Mouse (Mus musculus) MEL (cell line): ENCODE data around the gene Scarb2.

Experiments
- CTCF ChIP-seq, 3 experiments: IDR thresholded peaks in 2 of 3; conservative IDR thresholded peaks in 1 of 3; 2 replicates each; pipeline ENCODE4 v1.5.1; 2011 to 2012; ENCODE audit warnings: low read length in 3 of 3, low read depth in 2 of 3, mild to moderate bottlenecking in 2 of 3, improper control_type of control experiment in 1 of 3, inconsistent platforms in 1 of 3, mixed read lengths in 1 of 3, moderate library complexity in 1 of 3; ENCODE audit not compliant: control insufficient read depth in 1 of 3, insufficient read depth in 1 of 3, poor library complexity in 1 of 3, severe bottlenecking in 1 of 3
- E2F4 ChIP-seq: IDR thresholded peaks from 2 replicates; pipeline ENCODE4 v1.6.1; 2011; ENCODE audit warnings: low read depth, low read length, improper control_type of control experiment, borderline replicate concordance
- EP300 ChIP-seq, 2 experiments: IDR thresholded peaks; 2 replicates each; pipeline ENCODE4 v1.6.1; 2011; ENCODE audit warnings: improper control_type of control experiment in 2 of 2, low read length in 2 of 2, low read depth in 1 of 2, mild to moderate bottlenecking in 1 of 2
- JUND ChIP-seq: IDR thresholded peaks from 2 replicates; pipeline ENCODE4 v1.6.1; 2011; ENCODE audit warnings: low read depth, mild to moderate bottlenecking, improper control_type of control experiment, low read length
- MYC ChIP-seq: IDR thresholded peaks from 2 replicates; pipeline ENCODE4 v1.6.1; 2011; ENCODE audit warnings: low read depth, mild to moderate bottlenecking, low read length, improper control_type of control experiment, moderate library complexity
- POLR2A ChIP-seq, 2 experiments: IDR thresholded peaks; 2 replicates each; pipeline ENCODE4 v1.6.1; 2011 to 2012; ENCODE audit warnings: low read length in 2 of 2, mild to moderate bottlenecking in 2 of 2, control low read depth in 1 of 2, improper control_type of control experiment in 1 of 2, low read depth in 1 of 2, moderate library complexity in 1 of 2; ENCODE audit not compliant: control insufficient read depth in 1 of 2, insufficient read depth in 1 of 2, poor library complexity in 1 of 2
- POLR2AphosphoS2 ChIP-seq: IDR thresholded peaks from 2 replicates; pipeline ENCODE4 v1.6.1; 2011; ENCODE audit warnings: low read length, improper control_type of control experiment
- TAL1 ChIP-seq: IDR thresholded peaks from 2 replicates; pipeline ENCODE4 v1.6.1; 2012; ENCODE audit warnings: mild to moderate bottlenecking, inconsistent platforms, low read length, moderate library complexity, mixed read lengths
- USF1 ChIP-seq: IDR thresholded peaks from 2 replicates; pipeline ENCODE4 v1.6.1; 2014; ENCODE audit warnings: low read depth, mild to moderate bottlenecking, inconsistent platforms, low read length, improper control_type of control experiment, moderate library complexity

DNA sequence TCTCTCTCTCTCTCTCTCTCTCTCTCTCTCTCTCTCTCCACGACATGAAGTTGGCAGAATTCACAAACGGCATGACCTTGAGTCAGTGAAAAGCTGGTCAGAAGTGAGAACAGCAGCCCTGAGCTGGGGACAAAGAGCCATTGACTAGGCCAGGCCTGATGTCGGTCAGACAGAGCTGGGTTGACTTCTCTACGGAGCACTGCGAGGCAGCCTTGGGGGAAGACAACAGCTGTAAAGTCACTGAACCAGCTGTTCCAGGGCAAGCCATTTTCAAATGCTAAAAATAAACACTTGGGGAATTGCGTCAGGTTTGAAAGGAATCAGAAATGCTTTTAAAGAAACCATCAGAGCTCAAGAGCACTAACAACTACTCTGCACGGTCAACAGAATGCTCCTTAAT is 13.2 kb downstream of the Scarb2 start:
- TF ChIP-seq E2F4 (no peak), CTCF (IDR thresholded peaks at IDR 0.05 in 2 of 3, conservative IDR thresholded peaks at IDR 0.05 in 1 of 3; ENCODE audit: control insufficient read depth in 1 of 3, insufficient read depth in 1 of 3, low read depth in 2 of 3, low read length in 3 of 3, poor library complexity in 1 of 3, severe bottlenecking in 1 of 3) (no peak), EP300 (IDR thresholded peaks at IDR 0.05; ENCODE audit: low read depth in 1 of 2, low read length in 2 of 2) (no peak), JUND (no peak), POLR2AphosphoS2 (no peak), MYC (no peak), TAL1 (no peak), POLR2A (IDR thresholded peaks at IDR 0.05; ENCODE audit: control insufficient read depth in 1 of 2, insufficient read depth in 1 of 2, low read depth in 1 of 2, low read length in 2 of 2, poor library complexity in 1 of 2) (no peak), USF1 (no peak)
